Mouse (Mus musculus) urinary bladder, postnatal 25 days (tissue): Measurements from ENCODE around the gene Rhd.
"Not testable (repeated sequence)": the region's sequence is repeated elsewhere in the genome, so short reads cannot be mapped to it uniquely, and the experiment has no call there.

ENCODE experiments used
- DNase-seq: peaks from one replicate; pipeline ENCODE4 v3.0.0; 2022; ENCODE audit warnings: low spot score

Gene Rhd

DNA sequence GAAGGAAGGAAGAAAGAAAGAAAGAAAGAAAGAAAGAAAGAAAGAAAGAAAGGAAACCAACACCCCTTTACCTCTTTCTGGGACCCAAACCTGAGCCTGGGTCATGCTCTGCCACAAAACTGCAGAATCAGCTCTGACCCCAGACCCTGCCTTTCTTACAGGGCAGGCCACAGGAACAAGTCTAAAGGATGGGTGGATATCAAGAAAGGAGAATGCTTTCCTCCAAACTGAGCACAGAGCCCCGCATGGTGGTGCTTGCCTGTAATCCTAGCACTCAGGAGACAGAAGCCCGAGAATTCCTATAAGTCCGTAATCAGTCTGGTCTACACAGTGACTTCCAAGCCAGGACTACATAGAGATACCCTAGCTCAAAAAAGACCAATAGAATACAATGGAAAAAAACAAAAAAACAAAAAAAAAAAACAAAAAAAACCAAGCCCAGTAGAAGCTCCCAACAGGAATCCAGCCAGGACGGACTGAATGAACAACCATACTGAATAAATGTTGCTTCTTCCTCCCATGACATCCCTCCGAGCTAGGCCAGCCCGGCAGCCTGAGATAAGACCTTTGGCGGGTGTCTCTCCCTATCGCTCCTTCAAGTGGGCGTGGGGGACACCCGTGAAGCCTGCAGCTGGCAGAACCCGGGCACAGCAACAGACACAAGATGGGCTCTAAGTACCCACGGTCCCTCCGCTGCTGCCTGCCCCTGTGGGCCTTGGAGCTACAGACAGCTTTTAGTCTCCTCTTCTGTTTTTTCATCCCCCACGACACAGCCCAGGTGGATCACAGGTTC lies at the start of gene Rhd:
Gene Rhd, plus strand, starts transcription at position 600 of the 793 bp plus-strand sequence.
- DNase-seq, result no peak

DNA sequence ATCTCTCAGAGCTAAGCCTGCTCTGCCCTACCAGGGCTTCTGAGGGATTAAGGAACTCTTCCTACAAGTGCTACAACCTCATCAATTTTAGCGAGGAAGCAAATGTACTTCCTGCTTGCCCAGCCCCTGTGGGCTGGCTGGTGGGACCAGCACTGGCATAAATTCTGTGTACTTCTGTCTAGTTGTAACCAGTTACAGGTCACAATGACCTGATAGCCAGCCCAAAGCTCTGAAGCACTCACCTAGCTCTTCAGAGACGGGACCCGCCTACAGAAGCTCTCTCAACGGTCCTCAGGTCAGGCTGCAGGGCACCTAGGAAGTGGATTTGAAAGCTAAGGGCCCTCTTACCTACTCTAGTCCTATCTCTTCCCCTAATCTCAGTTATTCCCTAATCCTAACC lies 46.6 kb upstream of the Rhd start:
- DNase-seq, result no peak

DNA sequence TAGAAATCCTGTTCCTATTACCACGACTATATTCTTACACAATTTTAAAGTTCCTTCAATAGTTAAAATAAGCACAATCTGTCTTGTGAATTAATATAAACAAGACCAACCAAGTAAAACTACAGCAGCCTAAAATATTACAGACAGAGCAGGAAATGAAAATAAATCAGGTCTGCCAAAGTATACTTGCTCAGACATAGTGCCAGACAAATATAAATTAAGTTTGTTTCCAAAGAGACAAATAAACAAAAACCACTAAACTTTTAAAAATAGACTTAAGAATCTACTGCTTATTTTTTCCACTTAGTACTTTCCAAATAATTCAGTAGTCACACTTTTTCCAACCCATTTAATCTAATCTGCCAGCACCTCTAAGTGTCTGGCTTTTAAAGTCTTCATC lies 43.3 kb upstream of the Rhd start:
- no peak for DNase-seq

DNA sequence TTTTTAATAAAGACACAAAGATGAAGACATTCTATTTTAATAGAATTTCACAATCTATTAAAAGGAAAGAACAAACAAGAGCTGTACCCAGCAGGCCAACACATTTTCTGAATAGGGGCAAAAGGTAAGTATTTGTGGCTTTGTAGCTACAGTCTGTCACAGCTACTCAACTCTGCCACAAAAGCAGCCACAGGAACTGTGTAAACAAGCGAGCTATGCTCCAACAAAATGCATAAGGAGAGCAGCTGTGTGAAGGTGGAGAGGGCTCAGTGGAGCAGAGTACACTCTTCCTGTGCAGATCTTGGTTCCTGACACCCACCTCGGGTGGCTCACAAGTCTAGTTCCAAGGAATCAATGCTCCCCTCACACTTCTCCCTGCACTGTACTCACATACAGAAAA lies 40.8 kb upstream of the Rhd start:
- no peak for DNase-seq

DNA sequence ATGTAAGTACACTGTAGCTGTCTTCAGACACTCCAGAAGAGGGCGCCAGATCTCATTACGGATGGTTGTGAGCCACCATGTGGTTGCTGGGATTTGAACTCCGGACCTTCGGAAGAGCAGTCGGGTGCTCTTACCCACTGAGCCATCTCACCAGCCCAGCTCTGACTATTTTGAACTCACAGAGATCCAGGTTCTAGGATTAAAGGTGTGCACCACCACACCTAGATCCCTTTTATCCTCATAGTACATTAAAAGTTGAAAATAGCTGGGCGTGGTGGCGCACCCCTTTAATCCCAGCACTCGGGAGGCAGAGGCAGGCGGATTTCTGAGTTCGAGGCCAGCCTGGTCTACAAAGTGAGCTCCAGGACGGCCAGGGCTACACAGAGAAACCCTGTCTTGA lies 38.5 kb upstream of the Rhd start:
- DNase-seq, result not testable (repeated sequence)

DNA sequence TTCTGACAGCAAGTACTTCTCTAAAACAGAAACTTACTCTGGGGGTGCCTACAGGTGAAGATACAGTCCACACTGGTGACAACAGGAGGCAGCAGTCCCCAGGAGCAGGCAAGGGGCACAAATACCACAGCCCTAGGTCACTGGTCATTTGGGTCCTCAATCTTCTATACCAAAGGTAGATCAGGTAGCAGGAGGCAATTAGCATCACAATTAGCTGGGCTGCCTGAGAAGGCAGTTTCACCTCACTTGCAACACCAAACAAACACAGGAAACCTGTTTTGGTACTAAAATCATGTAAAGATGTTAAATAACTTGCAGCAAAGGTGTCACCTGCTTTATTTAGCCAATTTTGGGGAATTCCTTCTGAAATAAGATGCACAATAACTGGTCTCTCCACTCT lies 38.0 kb upstream of the Rhd start:
- no peak for DNase-seq

DNA sequence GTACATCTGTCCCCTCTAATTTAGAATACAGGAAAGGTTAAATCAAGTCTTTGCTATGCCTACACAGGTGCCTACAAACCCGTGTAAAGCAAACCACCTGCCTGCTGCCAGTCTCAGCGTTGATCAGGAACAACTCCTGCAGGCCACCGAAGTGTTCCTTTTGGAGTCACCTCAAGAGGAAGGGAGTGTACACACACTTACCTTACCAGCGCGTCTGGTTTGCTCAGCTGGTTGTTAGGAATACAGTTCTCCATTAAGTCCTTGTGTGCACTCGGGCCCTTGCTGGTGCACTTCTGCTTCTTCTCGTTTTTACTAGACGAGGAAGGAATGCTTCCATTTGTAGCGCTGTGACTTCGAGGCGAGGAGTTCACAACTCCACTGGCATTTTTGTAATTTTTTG lies 36.5 kb upstream of the Rhd start:
- no peak for DNase-seq

DNA sequence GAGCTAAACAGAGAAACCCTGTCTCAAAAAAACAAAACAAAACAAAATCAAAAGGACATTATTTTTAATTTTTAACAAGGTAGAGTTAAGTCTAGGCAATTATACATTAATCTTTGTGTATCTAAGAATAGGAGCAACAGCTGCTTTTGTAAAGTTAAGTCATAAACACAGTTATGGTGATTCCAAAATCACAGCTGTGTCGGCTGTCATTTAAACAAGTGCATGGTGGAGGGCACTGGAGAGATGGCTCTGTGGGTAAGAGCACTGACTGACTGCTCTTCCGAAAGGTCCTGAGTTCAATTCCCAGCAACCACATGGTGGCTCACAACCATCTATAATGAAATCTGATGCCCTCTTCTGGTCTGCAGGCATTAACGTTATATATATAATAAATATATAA lies 32.4 kb upstream of the Rhd start:
- no peak for DNase-seq

DNA sequence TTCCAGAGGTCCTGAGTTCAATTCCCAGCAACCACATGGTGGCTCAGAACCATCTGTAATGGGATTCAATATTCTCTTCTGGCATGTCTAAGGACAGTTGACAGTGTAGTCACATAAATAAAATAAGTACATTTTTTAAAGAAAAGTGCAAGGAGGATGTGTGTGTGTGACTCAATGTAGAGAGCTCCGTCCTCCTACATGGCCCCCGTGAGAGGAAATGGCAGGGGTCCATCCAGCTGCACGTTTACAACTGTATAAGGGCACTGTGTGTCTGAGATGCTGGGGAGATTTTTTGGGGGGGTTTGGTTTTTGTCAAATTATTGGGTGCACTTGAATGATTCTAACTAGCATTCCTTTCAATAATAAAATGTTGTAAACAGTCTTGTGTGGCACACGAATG lies 28.9 kb upstream of the Rhd start:
- no peak for DNase-seq

DNA sequence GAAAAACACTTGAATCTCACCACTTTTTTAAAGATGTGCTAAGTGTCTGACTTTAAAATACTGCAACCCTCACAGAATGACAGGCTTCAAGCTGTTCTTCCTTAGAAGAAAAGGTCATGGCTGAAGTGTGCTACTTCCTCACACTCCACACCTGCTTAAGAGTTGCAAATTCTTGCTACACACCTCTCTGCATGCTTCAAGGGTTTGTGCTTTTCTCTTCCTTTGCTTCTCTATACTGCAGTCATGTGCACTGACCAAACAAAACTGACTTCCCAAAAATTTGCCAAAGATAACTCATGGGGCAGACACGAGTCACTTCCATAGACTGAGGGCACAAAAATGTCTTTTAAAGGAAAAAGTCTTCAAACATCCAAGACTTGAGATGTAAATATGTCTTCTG lies 26.1 kb upstream of the Rhd start:
- no peak for DNase-seq

DNA sequence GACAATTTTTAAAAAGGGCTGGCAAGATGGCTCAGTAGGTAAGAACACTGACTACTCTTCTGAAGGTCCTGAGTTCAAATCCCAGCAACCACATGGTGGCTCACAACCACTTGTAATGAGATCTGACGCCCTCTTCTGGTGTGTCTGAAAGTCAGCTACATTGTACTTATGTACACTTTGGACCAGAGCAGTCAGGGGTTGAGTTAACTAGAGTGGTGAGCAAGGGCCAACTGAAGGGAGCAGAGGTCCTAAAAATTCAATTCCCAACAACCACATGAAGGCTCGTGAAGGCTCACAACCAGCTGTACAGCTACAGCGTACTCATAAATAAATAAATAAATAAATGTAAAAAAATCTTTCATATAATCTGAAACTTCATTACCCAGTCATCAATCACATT lies 25.6 kb upstream of the Rhd start:
- DNase-seq, result not testable (repeated sequence)

DNA sequence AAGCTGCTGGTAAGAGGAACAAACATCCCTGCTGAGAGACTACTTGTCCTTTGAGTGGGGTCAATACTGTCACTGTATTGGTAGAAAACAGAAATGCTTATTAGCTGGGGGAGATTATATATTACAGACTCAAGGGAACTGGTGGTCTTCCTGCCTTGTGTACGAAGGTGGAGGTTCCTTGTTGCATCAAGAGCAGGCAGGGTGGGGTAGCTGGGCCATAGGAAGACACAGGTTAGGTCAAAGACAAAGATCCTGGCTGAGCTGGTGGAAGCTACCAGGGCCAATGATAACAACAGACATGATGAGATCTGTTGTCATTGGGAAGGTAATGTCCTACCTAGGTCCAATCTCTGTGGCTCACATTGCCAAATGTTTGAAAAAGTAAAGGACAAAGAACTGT lies 24.1 kb upstream of the Rhd start:
- DNase-seq, result no peak

DNA sequence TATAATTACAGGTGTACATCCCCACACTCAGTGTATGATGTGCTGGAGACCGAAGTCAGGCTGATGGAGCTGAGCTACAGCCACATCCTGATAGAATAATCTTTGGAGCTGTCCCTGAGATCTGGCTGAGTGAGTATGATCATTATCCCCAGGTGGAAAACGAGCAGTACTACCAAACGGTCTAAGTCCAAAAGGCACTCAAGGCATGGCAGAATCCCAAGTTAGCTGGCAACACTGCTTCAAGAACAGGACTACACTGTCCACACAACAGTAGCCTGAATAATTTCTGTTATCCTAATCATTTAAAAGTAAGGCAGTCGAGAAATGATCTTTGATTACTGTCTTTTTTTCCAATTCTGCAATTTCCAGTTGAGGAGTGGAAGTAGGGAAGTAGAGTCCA lies 20.8 kb upstream of the Rhd start:
- DNase-seq, result no peak

DNA sequence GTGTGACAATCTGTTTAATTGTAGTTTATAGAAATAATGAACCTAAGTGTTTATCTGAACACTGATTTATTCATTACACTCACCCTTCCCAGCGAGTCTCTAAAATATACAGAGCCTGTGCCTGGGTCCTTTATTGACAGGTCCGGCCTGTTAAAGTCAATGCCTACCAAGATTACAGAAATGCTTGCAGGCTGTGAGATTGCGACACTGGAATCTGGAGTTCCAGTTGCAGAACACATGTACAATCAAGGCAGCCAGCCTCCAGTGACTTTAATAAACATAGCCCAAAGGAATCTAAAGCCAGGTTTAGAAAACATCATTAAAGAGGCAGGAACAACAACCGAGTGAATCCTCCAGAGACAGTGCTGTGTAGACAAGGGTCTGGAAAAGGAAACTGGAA lies 16.7 kb upstream of the Rhd start:
- DNase-seq, result no peak

DNA sequence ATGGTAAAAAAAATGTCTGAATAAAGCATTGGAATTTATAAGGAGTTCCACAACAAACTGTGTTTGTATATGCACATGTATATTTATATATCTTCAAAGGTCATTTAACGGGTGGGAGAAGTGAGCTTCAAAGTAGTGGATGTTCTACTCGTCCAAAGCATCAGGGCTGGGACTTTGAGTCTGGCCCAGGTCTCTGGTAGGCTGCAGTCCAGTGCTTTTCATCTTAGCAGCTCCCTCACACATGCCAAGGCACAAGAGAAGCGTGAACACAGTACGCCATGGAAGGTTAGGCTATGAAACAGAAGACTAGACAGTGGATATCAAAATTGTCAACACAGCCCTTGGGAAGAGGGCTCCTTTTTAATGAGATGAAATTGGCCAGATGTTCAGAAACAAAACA lies 13.8 kb upstream of the Rhd start:
- DNase-seq, result no peak

DNA sequence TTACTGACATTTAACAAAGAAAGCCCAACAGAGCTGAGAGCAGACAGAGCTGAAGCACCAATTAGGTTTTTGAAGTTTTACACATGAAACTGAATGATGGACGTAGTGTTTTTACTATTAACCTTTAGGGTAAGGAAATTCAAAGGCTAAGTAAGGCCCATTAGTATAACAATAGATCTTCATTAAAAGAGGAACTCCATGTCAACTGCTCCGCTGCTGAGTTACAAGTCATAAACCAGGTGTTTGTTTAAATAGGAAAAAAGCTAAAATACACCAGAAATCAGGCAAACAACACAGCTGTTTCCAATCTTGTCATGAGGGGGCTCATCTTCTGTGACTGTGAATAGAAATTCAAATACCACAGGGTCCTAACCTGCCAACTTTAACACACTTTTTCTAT lies 13.1 kb upstream of the Rhd start:
- no peak for DNase-seq

DNA sequence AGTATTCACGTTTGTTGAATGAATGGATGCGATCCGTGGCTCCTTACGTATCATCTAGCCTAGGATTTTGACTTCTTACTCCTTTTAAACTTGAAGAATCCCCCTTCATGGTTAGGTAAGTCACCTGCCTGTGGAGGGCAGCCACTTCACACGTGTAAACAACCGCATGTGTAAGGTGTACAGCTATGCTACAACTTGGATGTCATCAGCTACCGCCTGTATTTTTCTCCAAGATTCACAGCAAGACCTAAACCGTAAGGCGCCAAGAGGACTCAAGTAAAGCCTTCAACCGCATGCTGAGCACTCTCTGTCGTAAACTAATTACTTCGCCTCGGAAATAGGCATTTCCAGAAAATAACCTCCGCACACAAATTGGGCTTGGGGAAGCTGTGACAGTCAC lies 12.5 kb upstream of the Rhd start:
- no peak for DNase-seq

DNA sequence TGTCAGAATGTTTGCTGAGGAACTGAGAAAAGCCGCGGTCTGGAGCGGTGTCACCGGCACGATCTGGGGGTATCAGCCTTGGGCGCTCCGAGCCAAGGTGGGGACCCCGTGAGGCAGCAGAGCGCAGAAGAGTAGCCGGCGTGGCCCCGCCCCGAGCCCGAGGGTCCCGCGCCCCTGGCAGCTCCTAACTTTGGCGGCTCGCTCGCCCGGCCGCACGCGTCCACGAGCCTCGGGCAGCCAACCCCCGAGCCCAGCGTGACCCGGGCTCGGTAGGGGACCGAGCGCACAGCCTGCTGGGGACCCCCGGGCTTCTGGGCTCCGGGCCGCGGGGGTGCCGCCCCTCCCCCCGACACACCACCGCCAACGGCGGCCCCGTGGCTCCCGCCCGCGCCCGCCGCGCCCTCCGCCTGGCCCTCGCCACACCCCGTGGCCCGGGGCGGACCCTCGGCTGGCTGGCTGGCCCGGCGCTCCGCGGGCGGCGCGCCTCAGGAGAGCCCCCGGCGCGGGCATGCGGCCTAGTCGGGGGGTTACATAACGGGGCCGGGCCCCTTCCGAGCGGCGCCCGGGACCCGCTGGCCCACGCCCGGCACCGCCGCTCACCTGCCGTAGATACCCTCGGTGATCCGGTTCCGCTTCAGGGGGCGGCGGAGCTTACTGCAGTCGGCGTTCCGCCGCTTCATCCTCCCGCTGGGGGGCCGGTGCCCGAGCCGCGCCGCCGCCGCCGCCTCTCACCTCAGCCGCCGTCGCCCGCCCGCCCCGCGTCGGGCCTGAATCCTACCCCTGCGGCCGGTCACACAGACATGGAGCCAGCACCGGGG lies 11.7 kb upstream of the Rhd start:
- peak; percentile 55 for DNase-seq

DNA sequence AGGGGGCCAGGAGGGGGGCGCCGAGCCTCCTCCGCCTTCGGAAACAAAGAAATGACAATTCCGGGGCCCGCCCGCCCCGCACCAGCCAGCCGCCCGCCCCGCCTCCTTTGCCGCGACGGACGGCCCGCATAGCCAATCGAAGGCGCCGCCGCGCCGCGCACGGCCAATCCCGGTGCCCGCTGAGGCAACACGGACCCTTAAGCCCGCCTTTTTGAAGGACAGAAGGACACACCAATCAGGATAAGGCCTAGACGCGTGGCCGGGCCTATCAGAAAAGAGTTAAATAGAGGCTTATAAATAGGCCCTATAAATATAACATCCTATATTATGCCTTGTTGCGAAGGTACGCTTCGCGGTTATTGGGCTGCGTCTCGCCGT lies 11.1 kb upstream of the Rhd start, which contains the start of gene Maco1:
Gene Maco1, minus strand, starts transcription at position 87 of the 378 bp plus-strand sequence.
- DNase-seq, result peak; percentile 100

DNA sequence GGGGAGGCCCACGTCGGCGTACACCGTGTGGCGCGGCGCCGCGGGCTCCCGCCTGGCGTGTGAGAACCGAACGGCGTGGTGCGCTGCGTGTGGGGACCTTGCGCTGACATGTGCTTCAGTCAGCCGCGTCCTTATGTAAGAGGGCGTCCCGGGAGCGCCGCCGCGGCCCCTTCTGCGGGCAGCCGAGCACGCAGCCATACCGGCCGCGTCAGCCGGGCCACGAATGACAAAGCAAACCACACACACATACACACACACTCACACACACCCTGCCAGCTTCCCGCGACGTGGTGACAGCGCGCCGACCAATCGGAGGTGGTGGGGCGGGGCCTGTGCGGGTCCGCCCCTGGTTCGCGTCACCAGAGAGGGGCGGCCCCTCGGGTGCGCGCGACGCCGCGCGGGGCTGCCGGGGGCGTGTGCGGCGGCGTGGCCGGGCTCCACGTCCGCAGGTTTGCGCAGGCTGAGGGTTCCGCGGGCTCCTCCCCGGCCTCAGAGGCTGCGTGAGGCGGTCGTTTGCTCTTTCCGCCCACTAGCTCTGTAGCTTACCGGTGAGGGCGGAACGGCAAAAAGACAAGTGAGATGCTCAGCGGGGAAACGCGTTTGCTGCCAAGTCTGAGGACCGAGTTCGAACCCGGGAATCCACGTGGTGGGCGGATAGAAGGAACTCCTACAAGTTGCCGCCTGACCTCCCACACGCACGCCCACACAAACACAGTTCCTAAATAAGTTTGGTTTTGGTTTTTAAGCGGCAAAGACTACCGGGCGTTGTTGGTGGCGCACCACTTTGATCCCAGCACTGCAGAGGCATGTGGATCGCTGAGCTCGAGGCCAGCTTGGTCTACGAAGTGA lies 10.5 kb upstream of the Rhd start:
- DNase-seq, result peak; percentile 94

DNA sequence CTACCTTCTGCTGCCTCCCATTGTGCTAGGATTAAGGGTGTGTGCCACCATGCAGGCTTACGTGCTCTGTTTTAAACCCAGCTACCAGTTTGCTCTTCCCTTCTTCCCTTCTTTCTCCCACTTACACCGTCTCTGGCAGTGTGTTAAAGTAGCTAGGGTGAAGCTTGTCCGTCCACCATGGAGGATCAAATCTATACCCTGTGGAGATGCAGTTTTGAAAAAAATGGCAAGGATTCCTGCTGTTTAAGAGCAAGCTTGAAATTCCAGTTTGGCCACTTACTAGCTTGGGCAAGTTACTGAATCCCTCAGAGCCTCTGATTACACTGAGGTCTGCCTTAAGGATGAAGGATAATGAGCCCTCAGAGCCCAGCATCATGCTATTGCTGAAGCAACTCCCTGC lies 9.0 kb upstream of the Rhd start:
- no peak for DNase-seq

DNA sequence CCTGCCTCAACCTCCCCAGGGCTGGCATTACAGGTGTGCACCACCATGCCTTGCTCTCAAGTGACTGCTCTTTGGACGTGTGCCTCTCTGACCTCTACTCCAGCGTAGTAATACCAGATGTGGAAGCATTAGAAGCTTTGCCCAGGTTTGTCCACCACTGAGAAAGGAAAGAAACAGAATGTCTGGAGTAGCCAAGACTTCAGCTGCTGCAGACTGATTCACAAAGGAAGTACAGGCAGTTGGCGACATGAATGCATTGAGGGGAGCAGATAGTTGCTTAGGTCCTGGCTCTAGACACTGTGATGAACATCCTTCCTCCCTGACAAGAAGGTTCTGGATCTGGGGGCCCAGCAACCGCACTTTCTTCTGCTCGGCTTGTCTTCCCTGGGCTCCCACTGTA lies 8.3 kb upstream of the Rhd start:
- no peak for DNase-seq

DNA sequence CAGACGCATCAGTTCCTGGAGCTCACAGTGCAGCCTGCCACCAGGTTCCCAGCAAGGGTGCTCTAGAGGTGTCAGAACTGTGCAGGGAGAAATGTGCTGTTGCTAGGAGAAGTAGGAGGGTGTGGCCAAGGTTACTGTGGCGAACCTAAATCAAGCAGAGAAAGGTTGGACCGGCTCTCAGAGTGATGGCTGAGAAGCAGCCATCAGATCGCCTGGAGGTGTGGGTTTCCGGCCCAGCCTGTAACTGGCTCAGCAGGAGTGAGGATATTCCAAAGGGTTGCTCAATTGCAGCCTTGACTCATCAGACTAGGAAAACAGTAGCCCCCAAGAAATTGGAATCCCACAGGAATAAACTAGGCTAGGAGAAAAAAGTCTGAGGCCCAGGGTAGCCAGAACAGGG lies 7.8 kb upstream of the Rhd start:
- no peak for DNase-seq
